Mouse (Mus musculus): Measurements from ENCODE around the gene Gm40460. TPM values are rescaled to one million over a fixed set of nuclear protein-coding genes. Genes with fewer than 3 reads are reported as not detected.

Gm40460 gene
- total RNA-seq (2023), result not detected

DNA sequence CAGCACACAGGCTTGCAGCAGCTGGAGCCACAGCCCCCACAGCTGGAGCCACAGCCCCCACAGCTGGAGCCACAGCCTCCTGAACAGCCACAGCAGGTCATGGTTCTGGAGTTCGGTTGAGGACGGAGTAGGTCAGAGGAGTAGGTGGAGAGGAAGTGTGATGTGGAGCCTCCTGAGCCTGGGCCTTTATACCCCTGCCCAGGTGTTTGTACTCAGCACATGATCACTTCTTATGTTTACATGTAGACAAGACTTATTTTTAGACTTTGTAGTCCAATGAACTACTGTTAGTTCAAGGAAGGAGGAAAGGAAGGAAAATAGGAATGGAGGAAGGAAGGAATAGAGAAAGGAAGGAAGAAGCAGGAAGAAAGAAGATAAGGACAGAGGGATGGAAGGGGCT, at the start of gene Gm40460:
Gene Gm40460 (minus strand): TSS at position 101 of the 400 bp plus-strand sequence.

GRCm38 (mm10) chr7:142274263-142274662, 33.4 kb upstream of the Gm40460 start, which contains the start of gene Gm4559:
Gene Gm4559 (minus strand): TSS chr7:142274363.

GRCm38 (mm10) chr7:142258254-142258653, 17.4 kb upstream of the Gm40460 start, which contains the start of gene Gm2431:
Gene Gm2431 (minus strand): TSS chr7:142258354.

GRCm38 (mm10) chr7:142229871-142230270, 11.0 kb downstream of the Gm40460 start, which contains the start of gene Krtap5-5:
Gene Krtap5-5 (minus strand): TSS chr7:142229971.

DNA sequence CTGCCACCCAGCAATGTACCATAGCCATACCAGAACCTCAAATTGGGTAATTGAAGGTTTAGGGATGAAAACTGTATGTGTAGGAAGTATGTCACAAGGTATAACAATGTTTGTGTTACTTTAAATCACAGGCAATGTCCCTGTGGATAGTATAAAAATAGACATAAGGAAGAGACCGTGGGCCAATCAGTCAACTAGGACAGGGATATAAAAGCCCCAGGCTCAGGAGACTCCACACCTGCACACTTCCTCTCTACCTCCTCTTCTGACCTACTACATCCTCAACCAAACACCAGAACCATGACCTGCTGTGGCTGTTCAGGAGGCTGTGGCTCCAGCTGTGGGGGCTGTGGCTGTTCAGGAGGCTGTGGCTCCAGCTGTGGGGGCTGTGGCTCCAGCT, 29.3 kb downstream of the Gm40460 start, which contains the start of gene Gm7579:
Gene Gm7579 (plus strand): TSS at position 301 of the 400 bp plus-strand sequence.

DNA sequence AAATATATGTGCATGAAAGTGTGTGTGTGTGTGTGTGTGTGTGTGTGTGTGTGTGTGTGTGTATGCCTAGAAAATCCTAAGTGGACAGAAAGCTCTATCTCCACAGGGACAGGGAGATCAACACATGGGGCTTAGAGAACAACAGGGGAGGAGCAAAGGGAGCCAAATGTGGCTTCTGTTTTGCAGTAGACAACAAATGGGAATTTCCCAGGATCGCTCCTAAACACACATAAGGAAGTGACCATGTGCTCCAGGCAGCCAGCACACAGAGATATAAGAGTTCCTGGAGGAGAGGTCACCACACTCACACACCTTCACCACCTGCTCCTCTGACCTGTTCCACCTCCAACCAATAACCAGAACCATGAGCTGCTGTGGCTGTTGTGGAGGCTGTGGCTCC, 39.8 kb downstream of the Gm40460 start, which contains the start of gene Krtap5-3:
Gene Krtap5-3 (plus strand): TSS at position 301 of the 400 bp plus-strand sequence.

Other genes starting within 250 kb of the Gm40460 start
- 10 to 100 TPM; 38.2 to 38.6 TPM for gene Mob2, start 180.0 kb downstream of the Gm40460 start, total RNA-seq (2023)
- gene Dusp8, start 145.2 kb downstream of the Gm40460 start, total RNA-seq (2023), result 1 to 10 TPM in 1 of 2 experiments, under 1 TPM in 1; 0.86 to 1.3 TPM
- gene Gm45618, start 120.3 kb downstream of the Gm40460 start, total RNA-seq (2023), result not detected
- not detected for gene Gm39115, start 105.0 kb downstream of the Gm40460 start, total RNA-seq (2023)
- not detected for gene Gm45337, start 96.5 kb downstream of the Gm40460 start, total RNA-seq (2023)
- gene Gm29735, start 84.0 kb downstream of the Gm40460 start, total RNA-seq (2023), result not detected
- not detected for gene Gm4553, start 75.3 kb downstream of the Gm40460 start, total RNA-seq (2023)
- gene Krtap5-2, start 65.1 kb downstream of the Gm40460 start, total RNA-seq (2023), result not detected
- not detected for gene Gm10153, start 50.7 kb downstream of the Gm40460 start, total RNA-seq (2023)
- not detected for gene Krtap5-3, start 39.7 kb downstream of the Gm40460 start, total RNA-seq (2023)
- not detected for gene Gm7579, start 29.2 kb downstream of the Gm40460 start, total RNA-seq (2023)
- gene Krtap5-5, start 11.1 kb downstream of the Gm40460 start, total RNA-seq (2023), result not detected
- not detected for gene Gm2431, start 17.3 kb upstream of the Gm40460 start, total RNA-seq (2023)
- not detected for gene Gm4559, start 33.3 kb upstream of the Gm40460 start, total RNA-seq (2023)
- not detected for gene Krtap5-1, start 56.0 kb upstream of the Gm40460 start, total RNA-seq (2023)
- not detected for gene Krtap5-4, start 62.5 kb upstream of the Gm40460 start, total RNA-seq (2023)
- under 1 TPM in 1 of 2 experiments, not detected in 1; 0.70 TPM for gene Ifitm10, start 132.7 kb upstream of the Gm40460 start, total RNA-seq (2023)
- 1 to 10 TPM in 1 of 2 experiments, not detected in 1; 4.8 TPM for gene Gm49369, start 141.6 kb upstream of the Gm40460 start, total RNA-seq (2023)
- 10 to 100 TPM; 61.8 to 67.8 TPM for gene Ctsd, start 147.0 kb upstream of the Gm40460 start, total RNA-seq (2023)
- not detected for gene Syt8, start 193.8 kb upstream of the Gm40460 start, total RNA-seq (2023)
- 1 to 10 TPM; 3.3 to 7.1 TPM for gene Tnni2, start 200.7 kb upstream of the Gm40460 start, total RNA-seq (2023)
- 100 to 1,000 TPM; 852 to 856 TPM for gene Lsp1, start 219.7 kb upstream of the Gm40460 start, total RNA-seq (2023)

All from B cell, adult 67 days (primary cell).